Mouse (Mus musculus): ENCODE measurements around the gene Mlf2. TPM values are rescaled to one million over a fixed set of nuclear protein-coding genes. Genes with fewer than 3 reads are reported as not detected.

Mlf2 gene
- 197 and 222 TPM in 2 replicates for polyA plus RNA-seq (2012; ENCODE audit: low replicate concordance)

DNA sequence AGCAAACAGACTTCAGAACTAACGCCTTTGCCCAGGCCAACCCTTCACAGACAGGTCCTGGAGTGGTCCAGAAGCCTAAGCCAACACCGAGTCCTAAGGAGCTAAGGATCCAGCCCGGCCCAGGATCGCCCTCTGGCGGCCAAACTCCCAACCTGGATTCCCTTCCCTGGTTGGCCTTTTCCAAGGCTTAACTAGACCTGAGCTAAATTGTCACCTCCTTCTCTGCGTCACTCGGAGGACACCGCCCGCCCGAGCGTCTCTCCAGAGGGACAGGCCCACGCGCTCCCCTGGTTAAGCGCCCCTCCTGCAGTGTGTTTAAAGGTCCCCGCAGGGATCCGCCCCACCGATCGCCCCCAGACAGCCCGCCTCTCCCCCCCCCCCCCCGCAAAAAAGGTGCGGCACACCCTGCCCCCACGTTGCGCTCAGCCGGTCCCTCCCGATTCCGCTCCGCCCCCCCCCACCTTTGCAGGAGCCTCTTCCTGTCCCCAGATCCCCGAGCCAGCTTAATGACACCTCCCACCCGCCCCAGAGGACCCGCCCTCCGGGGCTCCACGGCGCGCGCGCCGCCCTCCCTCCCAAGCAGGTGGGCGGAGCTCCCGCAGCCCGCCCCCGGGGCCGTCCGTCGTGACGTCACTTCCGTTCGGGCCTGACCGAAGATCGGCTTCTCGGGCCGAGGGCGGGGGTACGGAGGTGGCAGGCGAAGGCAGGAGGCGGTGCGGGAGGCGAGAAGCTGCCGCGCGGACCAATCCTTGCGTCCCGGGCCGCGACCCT lies at the start of gene Mlf2:
Mlf2 (plus strand) TSS at position 633 of the 771 bp plus-strand sequence.

DNA sequence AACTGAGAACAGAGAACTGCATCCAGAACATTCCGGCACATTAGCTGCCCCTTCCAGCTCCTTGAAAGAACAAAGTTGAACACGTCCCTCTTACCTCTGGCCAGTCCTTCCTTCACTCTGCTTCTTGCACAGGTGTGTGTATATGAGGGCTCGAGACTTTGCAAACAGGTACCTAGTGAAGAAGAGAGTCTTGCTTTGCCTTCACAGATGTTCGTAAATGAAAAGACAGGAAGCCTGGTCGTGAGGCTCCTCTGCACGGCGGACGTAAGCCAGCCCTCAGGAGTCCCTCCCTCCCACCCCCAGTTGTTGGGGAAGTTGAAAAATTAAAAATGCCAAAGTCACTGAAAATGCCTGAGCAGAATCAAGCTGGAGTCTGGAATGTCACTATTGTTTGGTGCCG lies 43.2 kb upstream of the Mlf2 start, which contains the start of gene Cd4:
Cd4 (minus strand) TSS at position 236 of the 400 bp plus-strand sequence.

DNA sequence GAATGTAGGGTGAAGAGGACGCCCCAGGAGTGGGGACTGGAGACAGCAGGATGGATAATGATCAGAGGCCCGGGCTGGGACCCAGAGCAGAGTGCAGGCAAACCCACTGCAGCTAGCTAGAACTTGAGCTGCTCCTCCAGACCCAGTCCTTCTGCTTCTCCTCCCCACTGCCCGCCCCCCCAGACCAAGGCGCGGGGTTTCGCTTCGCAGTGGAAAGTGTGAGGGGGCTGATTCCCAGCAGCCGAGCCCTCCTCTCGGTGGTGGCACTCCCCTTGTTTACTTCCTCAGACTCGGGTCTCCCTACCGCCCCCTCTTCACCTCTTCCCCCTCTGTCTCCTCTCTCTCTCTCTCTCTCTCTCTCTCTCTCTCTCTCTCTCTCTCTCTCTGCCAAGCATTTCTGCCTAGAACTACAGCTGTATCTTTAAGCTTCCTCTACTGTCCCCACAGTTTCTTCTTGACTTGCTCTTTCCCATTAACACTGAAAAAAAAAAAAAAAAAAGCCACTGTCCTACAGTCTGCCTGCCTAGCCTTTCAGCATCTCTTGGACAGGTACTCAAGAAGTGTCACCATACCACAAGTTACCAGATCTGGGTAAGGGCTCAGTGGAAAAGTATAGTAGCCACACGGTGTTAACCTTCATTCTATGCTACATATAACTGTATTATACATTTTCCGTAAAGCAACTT lies 19.5 kb upstream of the Mlf2 start, which contains the start of gene Lag3:
Lag3 (minus strand) TSS at position 173 of the 686 bp plus-strand sequence.

DNA sequence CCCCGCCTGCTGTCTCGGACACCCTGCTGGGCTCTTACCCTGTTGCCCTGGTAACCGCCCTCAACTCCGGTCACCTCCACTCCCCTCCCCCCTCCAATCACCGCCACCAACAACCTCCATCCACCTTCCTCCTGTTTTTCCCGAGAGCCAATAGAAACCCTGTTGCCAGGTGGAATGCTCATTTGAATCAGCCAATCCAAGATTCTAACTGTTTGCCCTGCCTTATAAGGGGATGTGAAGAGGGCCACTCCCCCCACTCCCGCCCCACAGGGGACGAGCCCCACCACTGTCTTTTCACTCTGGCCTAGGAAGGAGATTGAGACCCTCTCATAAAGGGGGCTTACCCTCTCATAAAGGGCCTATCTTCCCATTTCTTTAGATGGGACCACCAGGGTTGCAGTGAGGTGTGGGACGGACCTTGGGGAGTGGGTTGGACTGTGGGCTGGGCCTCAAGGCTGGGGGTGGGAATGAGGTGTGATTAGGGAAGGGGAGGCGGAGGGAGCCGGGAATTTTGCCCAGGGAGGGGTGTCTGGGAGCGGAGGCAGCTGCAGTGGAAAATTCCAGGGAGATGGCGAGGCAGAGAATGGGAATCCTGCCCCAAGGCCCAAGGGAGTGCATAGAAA lies 11.4 kb upstream of the Mlf2 start, which contains the start of gene Ptms:
Ptms (minus strand) TSS at position 409 of the 623 bp plus-strand sequence.

DNA sequence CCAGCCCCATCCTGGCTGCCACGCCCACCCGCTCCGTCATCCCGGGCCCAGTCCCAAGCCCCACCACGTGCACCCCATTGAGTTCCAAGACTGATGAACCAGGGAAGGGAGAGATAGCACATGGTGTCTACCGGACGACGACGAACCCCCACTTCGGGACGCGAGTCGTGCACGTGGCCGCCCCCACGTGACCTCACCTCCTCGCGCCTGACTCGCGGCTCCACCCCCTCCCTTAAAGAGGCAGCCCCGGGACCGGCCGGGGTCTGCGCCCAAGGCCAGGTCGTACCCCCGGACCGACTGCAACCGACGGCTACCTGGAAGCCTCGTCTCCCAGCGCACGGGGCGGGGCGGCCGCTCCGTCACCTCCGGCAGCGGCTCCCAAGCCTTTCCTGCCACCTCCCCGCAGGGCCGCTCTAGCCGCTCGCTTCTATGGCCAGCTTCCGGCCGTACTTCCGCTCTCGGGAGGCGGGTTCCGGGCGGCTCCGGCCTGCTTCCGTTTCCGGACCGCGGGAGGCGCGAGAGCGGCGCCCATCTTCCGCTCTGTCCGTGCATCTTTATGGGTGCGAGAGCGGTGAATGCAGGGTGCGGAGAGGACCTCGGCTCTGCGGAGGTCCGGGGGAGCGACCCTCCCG lies 34.0 kb downstream of the Mlf2 start, which contains the start of gene Cops7a:
Cops7a (minus strand) TSS at position 451 of the 632 bp plus-strand sequence.

Other genes starting within 250 kb of the Mlf2 start
- 121 and 214 TPM in 2 replicates for gene Emg1, start 219.2 kb upstream of the Mlf2 start, polyA plus RNA-seq (2012; ENCODE audit: low replicate concordance)
- gene Phb2, start 219.1 kb upstream of the Mlf2 start, polyA plus RNA-seq (2012; ENCODE audit: low replicate concordance): 176 and 319 TPM in 2 replicates
- gene Ptpn6, start 192.7 kb upstream of the Mlf2 start, polyA plus RNA-seq (2012; ENCODE audit: low replicate concordance): 35.0 and 59.4 TPM in 2 replicates
- gene Grcc10, start 190.0 kb upstream of the Mlf2 start, polyA plus RNA-seq (2012; ENCODE audit: low replicate concordance): 14.7 and 16.6 TPM in 2 replicates
- gene Gm45234, start 175.4 kb upstream of the Mlf2 start, polyA plus RNA-seq (2012; ENCODE audit: low replicate concordance): 6.5 and 9.2 TPM in 2 replicates
- gene Atn1, start 174.9 kb upstream of the Mlf2 start, polyA plus RNA-seq (2012; ENCODE audit: low replicate concordance): 34.5 and 35.4 TPM in 2 replicates
- 0.11 and 0.80 TPM in 2 replicates for gene Eno2, start 161.7 kb upstream of the Mlf2 start, polyA plus RNA-seq (2012; ENCODE audit: low replicate concordance)
- not detected in 2 replicates for gene Lrrc23, start 151.7 kb upstream of the Mlf2 start, polyA plus RNA-seq (2012; ENCODE audit: low replicate concordance)
- gene Spsb2, start 122.7 kb upstream of the Mlf2 start, polyA plus RNA-seq (2012; ENCODE audit: low replicate concordance): 6.3 and 9.8 TPM in 2 replicates
- gene Tpi1, start 117.1 kb upstream of the Mlf2 start, polyA plus RNA-seq (2012; ENCODE audit: low replicate concordance): 16.7 and 65.2 TPM in 2 replicates
- gene Usp5, start 101.9 kb upstream of the Mlf2 start, polyA plus RNA-seq (2012; ENCODE audit: low replicate concordance): 22.3 and 54.7 TPM in 2 replicates
- 62.0 and 80.4 TPM in 2 replicates for gene Cdca3, start 101.8 kb upstream of the Mlf2 start, polyA plus RNA-seq (2012; ENCODE audit: low replicate concordance)
- gene Gnb3, start 91.1 kb upstream of the Mlf2 start, polyA plus RNA-seq (2012; ENCODE audit: low replicate concordance): not detected in 2 replicates
- gene P3h3, start 73.6 kb upstream of the Mlf2 start, polyA plus RNA-seq (2012; ENCODE audit: low replicate concordance): 1.2 and 1.6 TPM in 2 replicates
- 0.41 and 1.1 TPM in 2 replicates for gene Gpr162, start 67.4 kb upstream of the Mlf2 start, polyA plus RNA-seq (2012; ENCODE audit: low replicate concordance)
- gene Cd4, start 43.2 kb upstream of the Mlf2 start, polyA plus RNA-seq (2012; ENCODE audit: low replicate concordance): 8.6 and 14.1 TPM in 2 replicates
- gene Lag3, start 19.7 kb upstream of the Mlf2 start, polyA plus RNA-seq (2012; ENCODE audit: low replicate concordance): 15.5 and 17.2 TPM in 2 replicates
- gene Ptms, start 11.3 kb upstream of the Mlf2 start, polyA plus RNA-seq (2012; ENCODE audit: low replicate concordance): 272 and 614 TPM in 2 replicates
- gene Cops7a, start 34.2 kb downstream of the Mlf2 start, polyA plus RNA-seq (2012; ENCODE audit: low replicate concordance): 25.6 and 40.3 TPM in 2 replicates
- 16.7 and 36.1 TPM in 2 replicates for gene Pianp, start 65.3 kb downstream of the Mlf2 start, polyA plus RNA-seq (2012; ENCODE audit: low replicate concordance)
- 40.4 and 66.4 TPM in 2 replicates for gene Zfp384, start 77.8 kb downstream of the Mlf2 start, polyA plus RNA-seq (2012; ENCODE audit: low replicate concordance)
- gene Ing4, start 108.4 kb downstream of the Mlf2 start, polyA plus RNA-seq (2012; ENCODE audit: low replicate concordance): 8.1 and 12.1 TPM in 2 replicates
- 7.7 and 14.0 TPM in 2 replicates for gene Acrbp, start 118.3 kb downstream of the Mlf2 start, polyA plus RNA-seq (2012; ENCODE audit: low replicate concordance)
- gene Lpar5, start 136.5 kb downstream of the Mlf2 start, polyA plus RNA-seq (2012; ENCODE audit: low replicate concordance): 1.7 and 4.5 TPM in 2 replicates
- gene Chd4, start 164.6 kb downstream of the Mlf2 start, polyA plus RNA-seq (2012; ENCODE audit: low replicate concordance): 91.9 and 132 TPM in 2 replicates
- gene Nop2, start 200.5 kb downstream of the Mlf2 start, polyA plus RNA-seq (2012; ENCODE audit: low replicate concordance): 22.6 and 92.7 TPM in 2 replicates
- 34.4 and 64.4 TPM in 2 replicates for gene Iffo1, start 213.9 kb downstream of the Mlf2 start, polyA plus RNA-seq (2012; ENCODE audit: low replicate concordance)
- gene Gapdh, start 235.1 kb downstream of the Mlf2 start, polyA plus RNA-seq (2012; ENCODE audit: low replicate concordance): 448 and 5,359 TPM in 2 replicates